Mouse (Mus musculus): ENCODE results near the gene Dmrta2. TPM values are rescaled to one million over a fixed set of nuclear protein-coding genes. Genes with fewer than 3 reads are reported as not detected.
A peak's percentile ranks its signal among the peaks of the same experiment; 100 is the strongest.

Gene Dmrta2
- total RNA-seq, 1 experiment from 2014 or later: 0.27 TPM

GRCm38 (mm10) chr4:109989213-109989612 is 11.4 kb downstream of the Dmrta2 start:
- no peak for ATAC-seq (replicated peaks; ENCODE audit: low read depth, poor library complexity, severe bottlenecking)

DNA sequence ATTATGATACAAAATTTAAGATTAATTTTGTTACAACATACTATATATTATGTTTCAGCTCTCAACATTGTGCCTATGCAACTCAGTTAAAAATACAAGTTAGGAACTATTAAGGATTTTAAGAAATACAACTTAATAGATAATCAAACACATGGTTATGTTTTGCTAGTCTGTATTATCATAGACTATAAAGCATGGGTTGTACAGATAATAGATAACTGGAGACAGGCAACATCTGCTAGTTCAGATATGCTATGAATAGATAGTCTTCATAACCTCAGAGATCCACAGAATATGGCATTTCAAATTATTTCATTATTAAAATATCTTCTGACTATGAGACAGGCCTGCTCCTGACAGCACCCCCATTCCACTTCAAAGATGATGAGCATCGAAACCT is 28.2 kb downstream of the Dmrta2 start:
- no peak for ATAC-seq (replicated peaks; ENCODE audit: low read depth, poor library complexity, severe bottlenecking)

GRCm38 (mm10) chr4:110019145-110019544 is 41.3 kb downstream of the Dmrta2 start:
- no peak for ATAC-seq (replicated peaks; ENCODE audit: low read depth, poor library complexity, severe bottlenecking)

DNA sequence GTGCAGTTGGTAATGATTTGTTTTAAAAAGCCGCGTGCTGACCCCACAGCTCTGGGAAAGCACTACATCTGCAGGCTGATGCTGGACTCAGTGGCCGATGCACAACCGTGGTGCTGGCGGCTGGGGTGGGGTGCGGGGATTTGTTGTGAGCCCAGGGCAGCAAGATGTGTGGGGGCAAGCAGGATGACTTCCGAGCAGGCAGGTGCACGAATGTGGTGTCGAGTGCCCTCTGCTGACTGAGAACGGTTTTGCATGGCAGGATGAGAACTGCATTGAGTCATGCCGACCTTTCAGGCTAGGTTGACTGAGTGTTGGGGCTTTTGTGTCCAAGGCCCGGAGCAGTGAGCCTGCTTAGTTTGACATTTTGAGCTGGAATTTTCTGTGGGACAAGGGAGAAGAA is 42.4 kb downstream of the Dmrta2 start:
- peak; percentile 88 for ATAC-seq (replicated peaks; ENCODE audit: low read depth, poor library complexity, severe bottlenecking)

DNA sequence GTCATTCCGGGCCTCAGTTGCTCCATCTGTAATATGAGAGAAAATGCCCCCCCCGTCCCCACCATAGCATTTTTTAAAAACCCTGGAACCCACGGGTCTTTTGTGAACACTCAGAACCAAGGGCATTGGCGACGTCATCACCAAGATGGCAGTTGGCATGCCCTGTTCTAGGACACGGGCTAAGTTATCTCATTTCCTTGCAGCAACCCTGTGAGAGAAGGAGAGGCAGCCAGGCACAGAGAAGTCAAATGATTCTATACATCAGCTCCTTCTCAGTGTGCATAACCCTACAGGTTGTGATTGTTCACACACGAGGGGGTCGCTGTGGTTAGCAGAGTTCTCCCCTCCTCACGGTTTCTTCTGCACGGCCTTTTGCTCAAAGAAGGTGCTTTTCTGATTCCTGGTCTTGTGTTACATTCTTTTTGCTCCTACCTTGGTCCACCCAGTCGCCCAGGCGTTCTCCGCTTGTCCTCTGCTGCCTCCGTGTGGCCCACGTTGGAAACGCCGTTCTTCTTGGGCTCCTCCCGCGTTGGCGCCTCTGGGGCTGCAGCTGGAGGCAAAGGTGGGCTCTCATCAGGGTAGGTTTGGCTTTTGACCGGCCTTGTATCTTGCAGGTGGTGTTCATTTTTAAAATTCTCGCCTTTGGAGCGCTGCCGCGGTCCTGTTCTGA is 44.2 kb downstream of the Dmrta2 start:
- peak; percentile 90 for ATAC-seq (replicated peaks; ENCODE audit: low read depth, poor library complexity, severe bottlenecking)

DNA sequence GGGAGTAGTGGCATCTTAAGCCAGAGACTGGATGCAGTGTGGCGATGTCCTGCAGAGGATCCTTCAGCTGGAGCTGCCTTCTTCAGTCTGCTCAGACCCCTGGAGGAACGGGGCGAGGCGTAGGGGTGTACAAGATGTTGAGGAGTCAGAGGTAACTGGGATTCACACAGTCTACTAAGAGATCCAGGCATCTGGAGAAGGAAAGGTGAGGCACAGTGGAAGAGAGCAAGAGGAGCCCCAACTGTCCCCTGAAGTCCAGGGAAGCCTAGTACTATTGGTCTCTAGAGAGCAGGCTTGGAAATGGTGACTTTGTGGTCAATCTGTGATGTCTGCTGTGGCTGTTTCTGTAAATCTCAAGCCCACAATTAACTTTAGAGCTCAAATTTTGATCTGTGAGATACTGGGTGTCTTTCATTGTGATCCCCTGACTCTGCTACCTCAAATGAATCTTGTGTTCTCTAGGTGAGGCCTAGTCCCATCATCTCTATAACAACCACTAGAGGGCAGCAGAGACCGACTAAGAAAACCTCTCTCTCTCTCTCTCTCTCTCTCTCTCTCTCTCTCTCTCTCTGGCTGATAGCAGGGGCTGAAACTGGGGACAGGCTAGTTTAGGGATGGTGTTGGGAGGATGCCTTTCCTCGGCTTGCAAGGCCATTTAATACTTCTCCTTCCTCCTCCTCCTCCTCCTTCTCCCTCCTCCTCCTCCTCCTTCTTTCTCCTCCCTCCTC is 50.8 kb downstream of the Dmrta2 start:
- peak; percentile 68 for ATAC-seq (replicated peaks; ENCODE audit: low read depth, poor library complexity, severe bottlenecking)

GRCm38 (mm10) chr4:110029446-110029845 is 51.6 kb downstream of the Dmrta2 start:
- ATAC-seq (replicated peaks; ENCODE audit: low read depth, poor library complexity, severe bottlenecking): no peak

All from common myeloid progenitor, adult 5-6 weeks (primary cell).